Mouse (Mus musculus) olfactory bulb, adult 2 months (tissue): ENCODE measurements around the gene Ahcyl2.

Experiments
- CTCF ChIP-seq: fragments of 200-500 bp; IDR thresholded peaks from 2 replicates; pipeline ENCODE4 v1.5.1; 2012; ENCODE audit warnings: low read depth, mild to moderate bottlenecking, low read length, moderate library complexity; ENCODE audit not compliant: insufficient read depth
- POLR2A ChIP-seq: fragments of 200-500 bp; IDR thresholded peaks from 2 replicates; pipeline ENCODE4 v1.6.1; 2012; ENCODE audit warnings: mild to moderate bottlenecking, low read depth, low read length, moderate library complexity; ENCODE audit not compliant: insufficient read depth

- TF ChIP-seq CTCF (no peak), POLR2A (no peak)
Measured at GRCm38 (mm10) chr6:29821770-29822169, 54.0 kb downstream of the Ahcyl2 start.
